Mouse (Mus musculus) ES-Bruce4 (cell line): ENCODE measurements at regions not wholly inside any gene's neighbourhood (a gene's known extent, or its start where the extent isn't known, plus 50 kb on each side); places are given as distances from the start of the nearest gene placed in this dataset.

Experiments
- CTCF ChIP-seq: IDR thresholded peaks from one replicate; pipeline ENCODE4 v1.8.1; 2011; ENCODE audit warnings: low read depth, low read length
- EP300 ChIP-seq: IDR thresholded peaks from 2 replicates; pipeline ENCODE4 v1.6.1; 2011; ENCODE audit warnings: low read depth, low read length; ENCODE audit not compliant: insufficient read depth

GRCm38 (mm10) chr2:169033181-169033580 lies 77.8 kb upstream of the Zfp64 start:
- TF ChIP-seq CTCF (no peak), EP300 (no peak)
